Mouse (Mus musculus) MEL (cell line): ENCODE data around the gene 1110008P14Rik. TPM values are rescaled to one million over a fixed set of nuclear protein-coding genes. Genes with fewer than 3 reads are reported as not detected.

Source experiments
- DNase-seq: peaks from one replicate; pipeline ENCODE4 v3.0.0; 2011; ENCODE audit warnings: low read depth, low spot score
- H3K27ac ChIP-seq: 2 replicates; pipeline ENCODE4 v1.5.1; 2012; ENCODE audit warnings: low read depth, mild to moderate bottlenecking, control low read depth, low read length, moderate library complexity; ENCODE audit not compliant: control insufficient read depth
- H3K27me3 ChIP-seq, 2 experiments: fragments of 150-350 bp in 1 of 2; sonication (generic) in 1 of 2; 2 replicates each; pipeline ENCODE4 v1.6.1; 2012; ENCODE audit warnings: low read length in 2 of 2, mild to moderate bottlenecking in 2 of 2, improper control_type of control experiment in 1 of 2, moderate library complexity in 1 of 2; ENCODE audit not compliant: insufficient read depth in 2 of 2, control insufficient read depth in 1 of 2
- H3K36me3 ChIP-seq, 2 experiments: 2 replicates each; pipeline ENCODE4 v1.6.1; 2012 to 2014; ENCODE audit warnings: low read length in 2 of 2, improper control_type of control experiment in 1 of 2, inconsistent platforms in 1 of 2, mild to moderate bottlenecking in 1 of 2; ENCODE audit not compliant: insufficient read depth in 2 of 2, control insufficient read depth in 1 of 2
- H3K4me1 ChIP-seq, 2 experiments: fragments of 150-350 bp in 1 of 2; sonication (generic) in 1 of 2; 2 replicates each; pipeline ENCODE4 v1.6.1; 2012; ENCODE audit warnings: low read length in 2 of 2, improper control_type of control experiment in 1 of 2, mild to moderate bottlenecking in 1 of 2; ENCODE audit not compliant: insufficient read depth in 2 of 2, control insufficient read depth in 1 of 2
- H3K4me3 ChIP-seq, 2 experiments: fragments of 150-350 bp in 1 of 2; sonication (generic) in 1 of 2; 2 replicates each; pipeline ENCODE4 v1.5.1; 2012; ENCODE audit warnings: low read depth in 2 of 2, low read length in 2 of 2, mild to moderate bottlenecking in 2 of 2, moderate library complexity in 2 of 2, control low read depth in 1 of 2, improper control_type of control experiment in 1 of 2; ENCODE audit not compliant: control insufficient read depth in 1 of 2, insufficient read depth in 1 of 2
- H3K79me2 ChIP-seq: 2 replicates; pipeline ENCODE4 v1.6.1; 2012; ENCODE audit warnings: mild to moderate bottlenecking, low read length, moderate library complexity; ENCODE audit not compliant: control insufficient read depth, poor library complexity, insufficient read depth
- H3K9ac ChIP-seq: 2 replicates; pipeline ENCODE4 v1.6.1; 2012; ENCODE audit warnings: low read depth, mild to moderate bottlenecking, control low read depth, low read length, moderate library complexity; ENCODE audit not compliant: control insufficient read depth, poor library complexity, severe bottlenecking
- H3K9me3 ChIP-seq: fragments of 150-350 bp; sonication (generic); replicated peaks from 2 replicates; pipeline ENCODE4 v1.6.1; 2012; ENCODE audit warnings: mild to moderate bottlenecking, low read length, improper control_type of control experiment, moderate library complexity; ENCODE audit not compliant: insufficient read depth
- BHLHE40 ChIP-seq: IDR thresholded peaks from 2 replicates; pipeline ENCODE4 v1.6.1; 2012; ENCODE audit warnings: low read depth, mild to moderate bottlenecking, inconsistent platforms, low read length, improper control_type of control experiment, borderline replicate concordance
- CHD1 ChIP-seq: IDR thresholded peaks from 2 replicates; pipeline ENCODE4 v1.6.1; 2012; ENCODE audit warnings: low read depth, mild to moderate bottlenecking, inconsistent platforms, low read length, improper control_type of control experiment
- CHD2 ChIP-seq: IDR thresholded peaks from 2 replicates; pipeline ENCODE4 v1.6.1; 2011; ENCODE audit warnings: low read length, improper control_type of control experiment
- CTCF ChIP-seq, 3 experiments: IDR thresholded peaks in 2 of 3; conservative IDR thresholded peaks in 1 of 3; 2 replicates each; pipeline ENCODE4 v1.5.1; 2011 to 2012; ENCODE audit warnings: low read length in 3 of 3, low read depth in 2 of 3, mild to moderate bottlenecking in 2 of 3, improper control_type of control experiment in 1 of 3, inconsistent platforms in 1 of 3, mixed read lengths in 1 of 3, moderate library complexity in 1 of 3; ENCODE audit not compliant: control insufficient read depth in 1 of 3, insufficient read depth in 1 of 3, poor library complexity in 1 of 3, severe bottlenecking in 1 of 3
- E2F4 ChIP-seq: IDR thresholded peaks from 2 replicates; pipeline ENCODE4 v1.6.1; 2011; ENCODE audit warnings: low read depth, low read length, improper control_type of control experiment, borderline replicate concordance
- ELF1 ChIP-seq: IDR thresholded peaks from 2 replicates; pipeline ENCODE4 v1.6.1; 2014; ENCODE audit warnings: low read depth, mild to moderate bottlenecking, inconsistent platforms, low read length, improper control_type of control experiment, moderate library complexity
- ETS1 ChIP-seq: IDR thresholded peaks from 2 replicates; pipeline ENCODE4 v1.6.1; 2012; ENCODE audit warnings: low read depth, mild to moderate bottlenecking, inconsistent platforms, low read length, improper control_type of control experiment, moderate library complexity
- GABPA ChIP-seq: IDR thresholded peaks from 2 replicates; pipeline ENCODE4 v1.6.1; 2012; ENCODE audit warnings: low read depth, mild to moderate bottlenecking, inconsistent platforms, low read length, improper control_type of control experiment, moderate library complexity
- HCFC1 ChIP-seq: IDR thresholded peaks from 2 replicates; pipeline ENCODE4 v1.6.1; 2012; ENCODE audit warnings: low read depth, mild to moderate bottlenecking, inconsistent platforms, low read length, improper control_type of control experiment, moderate library complexity
- JUND ChIP-seq: IDR thresholded peaks from 2 replicates; pipeline ENCODE4 v1.6.1; 2011; ENCODE audit warnings: low read depth, mild to moderate bottlenecking, improper control_type of control experiment, low read length
- KAT2A ChIP-seq: conservative IDR thresholded peaks from 2 replicates; pipeline ENCODE4 v1.6.1; 2012; ENCODE audit warnings: low read depth, low read length, improper control_type of control experiment, inconsistent platforms
- MEF2A ChIP-seq: IDR thresholded peaks from 2 replicates; pipeline ENCODE4 v1.6.1; 2014; ENCODE audit warnings: low read depth, mild to moderate bottlenecking, inconsistent platforms, low read length, improper control_type of control experiment; ENCODE audit not compliant: poor library complexity, insufficient replicate concordance, severe bottlenecking; ENCODE audit errors: extremely low read depth
- MXI1 ChIP-seq: IDR thresholded peaks from 2 replicates; pipeline ENCODE4 v1.6.1; 2011; ENCODE audit warnings: mild to moderate bottlenecking, low read depth, low read length, improper control_type of control experiment
- MYB ChIP-seq: IDR thresholded peaks from 2 replicates; pipeline ENCODE4 v1.6.1; 2011; ENCODE audit warnings: mild to moderate bottlenecking, low read depth, low read length, improper control_type of control experiment
- MYC ChIP-seq: IDR thresholded peaks from 2 replicates; pipeline ENCODE4 v1.6.1; 2011; ENCODE audit warnings: low read depth, mild to moderate bottlenecking, low read length, improper control_type of control experiment, moderate library complexity
- NRF1 ChIP-seq: IDR thresholded peaks from 2 replicates; pipeline ENCODE4 v1.6.1; 2014; ENCODE audit warnings: low read depth, mild to moderate bottlenecking, inconsistent platforms, low read length, improper control_type of control experiment, moderate library complexity; ENCODE audit not compliant: poor library complexity, insufficient read depth, severe bottlenecking
- POLR2A ChIP-seq, 2 experiments: IDR thresholded peaks; 2 replicates each; pipeline ENCODE4 v1.6.1; 2011 to 2012; ENCODE audit warnings: low read length in 2 of 2, mild to moderate bottlenecking in 2 of 2, control low read depth in 1 of 2, improper control_type of control experiment in 1 of 2, low read depth in 1 of 2, moderate library complexity in 1 of 2; ENCODE audit not compliant: control insufficient read depth in 1 of 2, insufficient read depth in 1 of 2, poor library complexity in 1 of 2
- POLR2AphosphoS2 ChIP-seq: IDR thresholded peaks from 2 replicates; pipeline ENCODE4 v1.6.1; 2011; ENCODE audit warnings: low read length, improper control_type of control experiment
- POLR2AphosphoS5 ChIP-seq: IDR thresholded peaks from 2 replicates; pipeline ENCODE4 v1.6.1; 2012; ENCODE audit warnings: low read depth, borderline replicate concordance, mild to moderate bottlenecking, inconsistent platforms, low read length, moderate library complexity, mixed read lengths
- RAD21 ChIP-seq: IDR thresholded peaks from 2 replicates; pipeline ENCODE4 v1.6.1; 2011; ENCODE audit warnings: mild to moderate bottlenecking, low read depth, low read length, improper control_type of control experiment
- RCOR1 ChIP-seq: IDR thresholded peaks from 2 replicates; pipeline ENCODE4 v1.6.1; 2012; ENCODE audit warnings: low read depth, mild to moderate bottlenecking, inconsistent platforms, low read length, improper control_type of control experiment
- SIN3A ChIP-seq: IDR thresholded peaks from 2 replicates; pipeline ENCODE4 v1.6.1; 2012; ENCODE audit warnings: low read length, improper control_type of control experiment, inconsistent platforms
- SMC3 ChIP-seq: IDR thresholded peaks from 2 replicates; pipeline ENCODE4 v1.6.1; 2011; ENCODE audit warnings: low read depth, low read length, improper control_type of control experiment
- TAL1 ChIP-seq: IDR thresholded peaks from 2 replicates; pipeline ENCODE4 v1.6.1; 2012; ENCODE audit warnings: mild to moderate bottlenecking, inconsistent platforms, low read length, moderate library complexity, mixed read lengths
- TBP ChIP-seq: IDR thresholded peaks from 2 replicates; pipeline ENCODE4 v1.8.0; 2011; ENCODE audit warnings: low read depth, low read length, improper control_type of control experiment
- UBTF ChIP-seq: IDR thresholded peaks from 2 replicates; pipeline ENCODE4 v1.6.1; 2012; ENCODE audit warnings: low read depth, mild to moderate bottlenecking, inconsistent platforms, low read length, improper control_type of control experiment, moderate library complexity, borderline replicate concordance; ENCODE audit not compliant: insufficient read depth
- USF1 ChIP-seq: IDR thresholded peaks from 2 replicates; pipeline ENCODE4 v1.6.1; 2014; ENCODE audit warnings: low read depth, mild to moderate bottlenecking, inconsistent platforms, low read length, improper control_type of control experiment, moderate library complexity
- ZC3H11A ChIP-seq: IDR thresholded peaks from 2 replicates; pipeline ENCODE4 v1.6.1; 2012; ENCODE audit warnings: low read depth, mild to moderate bottlenecking, inconsistent platforms, low read length, improper control_type of control experiment
- ZKSCAN1 ChIP-seq: IDR thresholded peaks from 2 replicates; pipeline ENCODE4 v1.6.1; 2012; ENCODE audit warnings: low read depth, mild to moderate bottlenecking, inconsistent platforms, low read length, improper control_type of control experiment, moderate library complexity
- ZMIZ1 ChIP-seq: IDR thresholded peaks from 2 replicates; pipeline ENCODE4 v1.6.1; 2012; ENCODE audit warnings: low read depth, mild to moderate bottlenecking, inconsistent platforms, low read length, improper control_type of control experiment, moderate library complexity
- polyA plus RNA-seq, 2 experiments: library from polyadenylated mRNA; stranded (reverse) in 1 of 2; unstranded in 1 of 2; fragments of >175 nt in 1 of 2; fragments of >200 nt in 1 of 2; gene quantifications; 2 replicates each; pipeline versions ENCODE4 v1.2.1 to v1.2.4; 2012; ENCODE audit warnings: low replicate concordance in 2 of 2, low read depth in 1 of 2; ENCODE audit not compliant: insufficient read length in 2 of 2, insufficient read depth in 1 of 2, missing spikeins in 1 of 2
- total RNA-seq: library from RNA; depleted of rRNA; stranded (reverse); fragments of 300-350 nt; gene quantifications from 2 replicates; pipeline ENCODE4 v1.2.3, GENCODE M21; 2012

Gene 1110008P14Rik
- total and polyA plus RNA-seq, 3 experiments, result 62.9 to 63.5 TPM; not detected in 1

- Histone ChIP-seq H3K79me2 (peaks cover 7% of the 10 kb centered on the region; the same call in 1 of the 2 replicates), H3K4me3 (no peak overlapping the region), H3K9ac (no peak overlapping the region), H3K27ac (no peak overlapping the region), H3K9me3 (no peaks in the 10 kb centered on the region), H3K4me1 (peaks cover 9 to 21% of the 10 kb centered on the region in 2 experiments), H3K36me3 (peaks cover 0 to 24% of the 10 kb centered on the region in 2 experiments; a peak in 3 of 4 replicates), H3K27me3 (no peaks in the 10 kb centered on the region)
- no peak for DNase-seq
- TF ChIP-seq MYC, result no peak
- no peak for TF ChIP-seq MYB
- no peak for TF ChIP-seq CTCF (IDR thresholded peaks at IDR 0.05 in 2 of 3, conservative IDR thresholded peaks at IDR 0.05 in 1 of 3; ENCODE audit: control insufficient read depth in 1 of 3, insufficient read depth in 1 of 3, low read depth in 2 of 3, low read length in 3 of 3, poor library complexity in 1 of 3, severe bottlenecking in 1 of 3)
- no peak for TF ChIP-seq RAD21
- TF ChIP-seq NRF1, result no peak
- no peak for TF ChIP-seq ZMIZ1
- TF ChIP-seq ZC3H11A, result no peak
- TF ChIP-seq CHD1, result no peak
- TF ChIP-seq POLR2AphosphoS5, result no peak
- no peak for TF ChIP-seq BHLHE40
- TF ChIP-seq TAL1, result no peak
- TF ChIP-seq TBP, result no peak
- TF ChIP-seq RCOR1, result no peak
- TF ChIP-seq POLR2AphosphoS2, result no peak
- TF ChIP-seq SIN3A, result no peak
- TF ChIP-seq MXI1, result no peak
Measured at GRCm38 (mm10) chr2:32418430-32419151, 36.9 kb upstream of the 1110008P14Rik start.

- Histone ChIP-seq H3K4me1 (peaks cover 7 to 10% of the 10 kb centered on the region in 2 experiments), H3K9me3 (no peaks in the 10 kb centered on the region), H3K79me2 (no peaks in the 10 kb centered on the region), H3K27ac (no peak overlapping the region), H3K36me3 (peaks cover 0 to 12% of the 10 kb centered on the region in 2 experiments; a peak in 3 of 4 replicates), H3K4me3 (no peak overlapping the region), H3K9ac (no peak overlapping the region), H3K27me3 (no peaks in the 10 kb centered on the region)
- TF ChIP-seq UBTF (no peak), HCFC1 (no peak), KAT2A (no peak), NRF1 (no peak), CHD2 (no peak), SMC3 (no peak), ELF1 (no peak), ZMIZ1 (no peak), GABPA (no peak), MEF2A (no peak), E2F4 (no peak), POLR2A (IDR thresholded peaks at IDR 0.05; ENCODE audit: control insufficient read depth in 1 of 2, insufficient read depth in 1 of 2, low read depth in 1 of 2, low read length in 2 of 2, poor library complexity in 1 of 2) (no peak), POLR2AphosphoS5 (no peak), JUND (no peak), USF1 (no peak), ZKSCAN1 (no peak), RAD21 (no peak), ETS1 (no peak), SIN3A (no peak)
- no peak for DNase-seq
Measured at GRCm38 (mm10) chr2:32417486-32417885, 35.7 kb upstream of the 1110008P14Rik start.
